Mouse (Mus musculus) bone marrow, adult 2 months (tissue): Measurements from ENCODE around the gene Dact1. TPM values are rescaled to one million over a fixed set of nuclear protein-coding genes. Genes with fewer than 3 reads are reported as not detected.

Source experiments
- H3K27ac ChIP-seq: fragments of 200-500 bp; 2 replicates; pipeline ENCODE4 v1.5.1; 2012; ENCODE audit warnings: low read depth, mild to moderate bottlenecking, control low read depth, inconsistent platforms, low read length; ENCODE audit not compliant: control insufficient read depth, poor library complexity, insufficient read depth
- H3K4me1 ChIP-seq: fragments of 200-500 bp; 2 replicates; pipeline ENCODE4 v1.6.1; 2011; ENCODE audit warnings: low read length; ENCODE audit not compliant: control insufficient read depth, insufficient read depth
- H3K4me3 ChIP-seq: fragments of 200-500 bp; replicated peaks from 2 replicates; pipeline ENCODE3; 2011; ENCODE audit warnings: mild to moderate bottlenecking, low read depth, low read length, control low read depth; ENCODE audit not compliant: control insufficient read depth
- CTCF ChIP-seq: fragments of 200-500 bp; IDR thresholded peaks from 2 replicates; pipeline ENCODE4 v1.5.1; 2011; ENCODE audit warnings: low read length, control low read depth; ENCODE audit not compliant: control insufficient read depth, insufficient read depth
- POLR2A ChIP-seq: fragments of 200-500 bp; IDR thresholded peaks from 2 replicates; pipeline ENCODE4 v1.6.1; 2011; ENCODE audit warnings: low read depth, mild to moderate bottlenecking, control low read depth, low read length, borderline replicate concordance; ENCODE audit not compliant: control insufficient read depth
- whole genome bisulfite sequencing: fragments of 180-500 bp; shearing (Covaris S2); methylation state at CpG from one replicate; pipeline ENCODE4 v1.1.7; 2018; 5-methylcytosine and 5-hydroxymethylcytosine counted together
- polyA plus RNA-seq: library from polyadenylated mRNA; stranded (reverse); fragments of >200 nt; gene quantifications from 2 replicates; pipeline ENCODE4 v1.2.4, GENCODE M21; 2011; ENCODE audit warnings: low replicate concordance; ENCODE audit not compliant: missing spikeins, insufficient read depth, insufficient read length

Dact1 gene
- polyA plus RNA-seq, 1 experiment = 2.4 TPM

DNA sequence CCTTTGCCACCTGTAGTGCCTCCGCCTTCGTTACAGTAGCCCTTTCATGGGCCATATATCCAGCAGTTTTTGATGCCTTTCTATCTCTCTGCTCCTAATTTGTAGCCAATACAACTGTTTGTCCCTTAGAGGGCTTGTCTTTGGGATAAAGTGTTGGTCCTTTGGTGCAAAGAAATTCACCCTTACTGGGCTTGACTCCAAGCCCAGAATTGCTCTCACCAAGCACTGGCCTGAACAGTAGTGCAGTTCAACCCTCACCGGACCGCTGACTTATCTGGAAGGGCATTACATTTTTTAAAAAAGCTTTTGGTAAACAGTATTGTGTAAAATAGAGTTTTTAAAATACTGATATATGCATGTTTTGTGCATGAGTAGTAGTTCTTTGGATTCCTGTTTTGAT is 9.9 kb downstream of the Dact1 start:
- Histone ChIP-seq H3K27ac (no peak overlapping the region), H3K4me3 (no peak overlapping the region), H3K4me1 (no peaks in the 10 kb centered on the region)
- TF ChIP-seq POLR2A (no peak), CTCF (no peak)
- 87% methylated on average over 4 of the region's 4 CpGs for WGBS

DNA sequence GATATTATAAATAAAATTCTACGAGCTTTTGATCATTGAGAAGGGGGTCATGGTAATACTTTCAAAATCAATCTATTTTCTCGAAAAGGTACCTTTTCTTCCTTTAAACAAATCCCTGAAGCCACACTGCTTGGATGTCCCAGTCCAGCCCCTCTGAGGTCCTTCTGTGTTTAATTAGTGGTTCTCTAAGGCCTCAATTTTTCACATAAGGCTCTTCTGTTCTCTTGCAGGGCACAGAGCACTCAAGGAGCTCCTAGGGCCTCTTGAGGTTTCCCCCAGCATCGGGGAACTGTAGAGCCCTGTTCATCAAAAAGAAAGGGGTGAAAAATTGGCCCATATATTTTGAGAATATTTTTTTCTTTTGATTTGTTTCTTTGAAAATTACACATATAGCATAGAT is 23.0 kb downstream of the Dact1 start:
- Histone ChIP-seq H3K4me1 (no peaks in the 10 kb centered on the region), H3K27ac (no peak overlapping the region), H3K4me3 (no peak overlapping the region)
- 75% methylated on average over 3 of the region's 3 CpGs for whole genome bisulfite sequencing
- no peak for TF ChIP-seq CTCF
- TF ChIP-seq POLR2A = no peak

DNA sequence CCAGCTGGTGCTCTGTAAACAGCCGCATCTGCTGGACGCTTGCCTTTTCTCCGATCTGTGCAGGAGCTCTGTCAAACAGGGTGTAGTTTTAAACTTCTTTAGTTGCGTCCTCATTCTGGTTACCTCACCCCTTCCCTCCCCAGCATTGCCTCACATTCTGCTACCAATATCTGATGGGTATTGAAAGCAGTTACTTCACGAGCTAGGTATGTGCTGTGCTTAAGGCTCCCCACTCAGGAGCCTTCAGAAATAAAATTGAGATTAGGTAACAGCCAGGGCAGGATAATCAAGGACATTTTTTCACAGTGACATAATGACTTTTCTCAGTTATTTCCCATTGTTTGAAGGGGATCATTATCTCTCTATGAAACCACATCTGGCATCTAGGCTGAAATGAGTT is 23.9 kb downstream of the Dact1 start:
- no peak overlapping the region for H3K4me3 ChIP-seq
- no peak for TF ChIP-seq POLR2A
- no peak for TF ChIP-seq CTCF
- H3K27ac ChIP-seq = no peak overlapping the region
- 72% methylated on average over 5 of the region's 5 CpGs for WGBS
- no peaks in the 10 kb centered on the region for H3K4me1 ChIP-seq

DNA sequence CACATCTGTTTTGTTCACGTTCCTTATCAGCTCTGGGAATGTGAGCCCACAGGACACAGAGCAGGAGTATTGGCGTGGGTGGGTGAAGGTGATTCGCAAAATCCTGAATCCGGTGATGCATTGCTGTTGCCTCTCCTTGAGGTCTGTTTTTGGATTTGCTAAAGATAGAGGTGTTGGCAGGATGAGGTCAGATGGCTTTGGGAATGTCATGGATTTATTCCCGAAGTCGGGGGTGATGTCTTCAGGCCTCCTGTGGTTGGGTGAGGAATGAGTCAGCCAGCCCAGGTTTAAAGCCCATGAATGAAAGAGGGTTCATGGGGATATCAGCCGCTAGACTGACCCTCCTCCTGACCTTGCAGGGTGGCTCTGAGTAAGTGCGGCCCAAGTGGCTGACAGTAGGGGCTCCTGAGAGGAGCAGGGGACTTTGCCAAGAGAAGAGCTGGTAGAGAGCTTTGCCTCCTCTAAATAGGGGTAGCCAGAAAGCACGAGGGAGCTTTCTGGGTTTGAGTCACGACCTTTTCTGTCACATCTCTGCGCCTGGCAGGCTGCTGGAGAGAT is 27.4 kb downstream of the Dact1 start:
- H3K4me3 ChIP-seq = no peak overlapping the region
- TF ChIP-seq CTCF (no peak), POLR2A (no peak)
- H3K27ac ChIP-seq = no peak overlapping the region
- 69% methylated on average over 11 of the region's 11 CpGs for WGBS
- H3K4me1 ChIP-seq = no peaks in the 10 kb centered on the region

DNA sequence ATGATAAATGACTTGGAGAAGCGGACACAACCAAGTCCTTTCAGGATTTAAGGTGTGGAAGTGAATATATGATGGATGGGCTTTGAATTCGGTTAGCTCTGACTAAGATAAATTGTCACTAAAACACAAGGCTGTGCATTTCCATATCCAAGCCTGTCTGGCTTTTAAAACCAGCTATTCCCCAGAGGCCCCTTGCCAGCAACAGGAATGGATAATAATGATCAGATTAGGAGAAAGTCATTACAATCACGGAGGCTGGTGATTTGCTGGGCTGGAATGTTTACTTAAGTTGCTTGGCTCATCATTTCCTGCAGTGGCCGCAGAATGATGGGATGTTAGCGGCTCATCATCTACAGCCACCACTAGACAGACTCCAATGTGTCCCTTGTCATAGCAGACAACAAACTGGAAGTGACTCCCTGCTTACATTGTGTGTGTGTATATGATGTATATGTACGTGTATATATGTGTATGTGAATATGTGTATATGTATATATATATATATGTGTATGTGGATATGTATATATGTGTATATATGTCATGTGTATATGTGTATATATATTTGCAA is 28.3 kb downstream of the Dact1 start:
- no peaks in the 10 kb centered on the region for H3K4me1 ChIP-seq
- WGBS = 78% methylated on average over 6 of the region's 6 CpGs
- TF ChIP-seq CTCF (no peak), POLR2A (no peak)
- no peak overlapping the region for H3K4me3 ChIP-seq
- H3K27ac ChIP-seq = no peak overlapping the region

- TF ChIP-seq POLR2A (no peak), CTCF (no peak)
- no peaks in the 10 kb centered on the region for H3K4me1 ChIP-seq
- H3K27ac ChIP-seq = no peak overlapping the region
- no peak overlapping the region for H3K4me3 ChIP-seq
- 79% methylated on average over 16 of the region's 16 CpGs for WGBS
These were observed 29.6 kb downstream of the Dact1 start for GRCm38 (mm10) chr12:71339142-71339848.

DNA sequence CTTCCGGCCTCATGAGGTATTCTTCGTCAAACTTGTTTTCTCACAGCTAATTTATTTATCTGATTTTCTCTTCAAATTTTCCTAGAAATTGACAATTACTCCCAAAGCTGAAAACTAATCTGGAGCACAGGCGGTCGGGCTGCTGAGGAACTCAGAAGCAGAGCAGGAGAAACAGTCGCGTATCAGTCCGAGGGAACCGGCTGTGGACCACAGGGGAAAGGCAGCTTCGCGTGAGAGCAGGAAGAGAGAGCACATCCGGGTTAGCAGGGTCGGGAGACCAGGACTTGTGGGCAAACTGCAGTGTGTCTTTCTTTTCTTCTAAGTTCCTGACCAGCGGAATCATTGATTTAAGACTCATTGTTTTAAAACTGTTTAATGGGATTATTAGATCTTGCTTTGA is 32.7 kb downstream of the Dact1 start:
- peak overlapping the region; percentile 20 for H3K4me3 ChIP-seq
- H3K4me1 ChIP-seq = no peaks in the 10 kb centered on the region
- TF ChIP-seq CTCF (no peak), POLR2A (no peak)
- 23% methylated on average over 13 of the region's 13 CpGs for WGBS
- H3K27ac ChIP-seq = no peak overlapping the region

DNA sequence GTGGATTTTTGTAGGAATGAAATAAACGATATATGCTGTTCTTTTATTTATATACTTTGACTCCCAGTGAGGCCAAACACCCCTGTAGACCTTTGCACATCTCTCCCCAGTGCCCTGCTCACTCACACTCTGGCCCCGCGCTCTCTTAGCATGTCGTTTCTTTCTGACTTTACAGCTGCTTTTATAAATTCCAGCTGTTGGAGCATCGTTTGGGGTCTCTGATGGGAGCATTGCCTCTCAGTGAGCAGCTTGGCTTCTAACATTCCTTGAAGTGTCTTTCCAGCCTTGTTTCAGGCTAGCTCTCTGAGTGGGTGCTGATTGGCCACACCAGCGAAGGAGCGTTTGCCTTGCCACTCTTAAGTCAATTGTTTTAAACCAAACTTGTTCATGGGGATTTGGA is 35.8 kb downstream of the Dact1 start:
- no peak overlapping the region for H3K4me3 ChIP-seq
- no peak overlapping the region for H3K27ac ChIP-seq
- 84% methylated on average over 7 of the region's 7 CpGs for whole genome bisulfite sequencing
- no peaks in the 10 kb centered on the region for H3K4me1 ChIP-seq
- TF ChIP-seq CTCF (no peak), POLR2A (no peak)
